Mouse (Mus musculus): Measurements from ENCODE around the gene Etfbkmt. TPM values are rescaled to one million over a fixed set of nuclear protein-coding genes. Genes with fewer than 3 reads are reported as not detected.
"Not testable (repeated sequence)": the region's sequence is repeated elsewhere in the genome, so short reads cannot be mapped to it uniquely, and the experiment has no call there.

Gene Etfbkmt
- polyA plus RNA-seq, 1 experiment from 2014 or later: 17.3 TPM

GRCm38 (mm10) chr6:149141393-149142173, 1.9 kb downstream of the Etfbkmt start:
- H3K27ac ChIP-seq (ENCODE audit: low read length): peak overlapping the region; percentile 77
- peaks cover 5% of the 10 kb centered on the region; the same call in 1 of the 2 replicates for H3K4me1 ChIP-seq (replicated peaks; ENCODE audit: control insufficient read depth, insufficient read depth, low read length)
- ATAC-seq (ENCODE audit: low read depth): peak; percentile 98
- peak overlapping the region; percentile 66 for H3K4me2 ChIP-seq (ENCODE audit: low read depth, low read length)
- peak overlapping the region; percentile 79 for H3K9ac ChIP-seq (ENCODE audit: low read length)
- WGBS: 2% methylated on average over 36 of the region's 36 CpGs
- H3K36me3 ChIP-seq (ENCODE audit: control insufficient read depth, insufficient read depth, low read length): peaks cover 10% of the 10 kb centered on the region; the same call in 1 of the 2 replicates
- H3K27me3 ChIP-seq (ENCODE audit: control insufficient read depth, insufficient read depth, low read depth, low read length): no peaks in the 10 kb centered on the region
- H3K4me3 ChIP-seq (ENCODE audit: low read length): peak overlapping the region; percentile 67
- no peaks in the 10 kb centered on the region for H3K9me3 ChIP-seq (ENCODE audit: control insufficient read depth, low read length)

GRCm38 (mm10) chr6:149145143-149145542, 5.5 kb downstream of the Etfbkmt start:
- Histone ChIP-seq H3K9me3 (ENCODE audit: control insufficient read depth, low read length) (no peaks in the 10 kb centered on the region), H3K9ac (ENCODE audit: low read length) (no peak overlapping the region), H3K27me3 (ENCODE audit: control insufficient read depth, insufficient read depth, low read depth, low read length) (no peaks in the 10 kb centered on the region), H3K4me1 (replicated peaks; ENCODE audit: control insufficient read depth, insufficient read depth, low read length) (peaks cover 5% of the 10 kb centered on the region; the same call in 1 of the 2 replicates), H3K4me3 (ENCODE audit: low read length) (no peak overlapping the region), H3K4me2 (ENCODE audit: low read depth, low read length) (no peak overlapping the region), H3K36me3 (ENCODE audit: control insufficient read depth, insufficient read depth, low read length) (peaks cover 10% of the 10 kb centered on the region; the same call in 1 of the 2 replicates), H3K27ac (ENCODE audit: low read length) (no peak overlapping the region)
- WGBS: 90% methylated on average over 1 of the region's 1 CpGs
- no peak for ATAC-seq (ENCODE audit: low read depth)

DNA sequence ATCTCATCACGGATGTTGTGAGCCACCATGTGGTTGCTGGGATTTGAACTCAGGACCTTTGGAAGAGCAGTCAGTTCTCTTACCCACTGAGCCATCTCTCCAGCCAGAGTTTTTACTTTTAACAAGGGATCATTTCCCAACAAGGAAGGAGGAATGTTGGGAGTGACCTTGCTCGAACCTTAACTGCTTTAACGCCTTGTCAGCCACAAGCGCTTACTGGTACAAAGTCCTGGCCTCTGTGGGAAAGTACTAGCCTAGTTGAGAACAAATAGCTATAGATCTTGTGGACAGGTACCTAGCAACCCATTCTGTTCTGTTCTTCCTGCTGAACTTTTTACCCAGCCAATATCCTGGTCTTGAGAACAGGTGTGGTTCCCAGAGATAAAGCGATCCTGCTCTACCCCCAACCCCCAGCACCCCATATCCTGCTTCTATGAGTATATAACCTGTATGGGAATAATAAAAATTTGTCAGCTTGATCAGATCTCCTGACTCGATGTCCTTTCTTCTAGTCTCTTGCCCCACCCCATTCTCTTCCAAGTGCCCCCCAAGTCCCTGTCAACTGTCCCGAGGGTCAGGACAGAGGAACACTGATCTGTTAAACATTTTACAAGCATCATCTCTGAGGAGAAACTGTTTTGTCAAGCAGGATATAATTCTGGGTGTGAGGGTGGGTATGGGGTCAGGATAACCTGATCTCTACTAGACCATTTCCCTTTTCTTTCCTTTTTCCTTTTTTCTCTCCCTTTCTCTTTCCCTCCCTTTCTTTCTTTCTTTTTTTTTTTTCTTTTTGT, 9.0 kb downstream of the Etfbkmt start:
- WGBS: 61% methylated on average over 7 of the region's 7 CpGs
- no peak overlapping the region for H3K4me3 ChIP-seq (ENCODE audit: low read length)
- peaks cover 15% of the 10 kb centered on the region; the same call in 1 of the 2 replicates for H3K36me3 ChIP-seq (ENCODE audit: control insufficient read depth, insufficient read depth, low read length)
- H3K9ac ChIP-seq (ENCODE audit: low read length): no peak overlapping the region
- H3K27me3 ChIP-seq (ENCODE audit: control insufficient read depth, insufficient read depth, low read depth, low read length): no peaks in the 10 kb centered on the region
- no peaks in the 10 kb centered on the region for H3K9me3 ChIP-seq (ENCODE audit: control insufficient read depth, low read length)
- ATAC-seq (ENCODE audit: low read depth): no peak
- no peaks in the 10 kb centered on the region for H3K4me1 ChIP-seq (replicated peaks; ENCODE audit: control insufficient read depth, insufficient read depth, low read length)
- no peak overlapping the region for H3K27ac ChIP-seq (ENCODE audit: low read length)
- H3K4me2 ChIP-seq (ENCODE audit: low read depth, low read length): no peak overlapping the region

DNA sequence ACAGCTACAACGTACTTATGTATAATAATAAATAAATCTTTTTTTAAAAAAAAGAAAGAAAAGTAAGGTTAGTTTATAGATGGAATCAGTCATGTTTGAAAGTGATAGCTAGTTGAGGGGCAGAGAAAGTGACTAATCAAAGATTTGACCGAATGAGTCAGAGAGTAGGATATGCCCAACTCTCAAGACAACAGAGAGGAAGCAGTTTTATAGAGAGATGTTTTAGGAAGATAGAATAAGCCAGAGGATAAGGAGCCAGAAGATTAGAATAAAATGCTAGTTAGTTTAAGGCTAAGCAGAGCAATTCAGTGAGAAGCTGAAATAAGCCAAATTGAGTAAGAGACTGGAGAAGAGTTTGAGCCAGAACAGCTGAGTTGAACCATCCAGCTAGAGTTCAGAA, 12.5 kb downstream of the Etfbkmt start:
- Histone ChIP-seq H3K4me3 (ENCODE audit: low read length) (no peak overlapping the region), H3K27ac (ENCODE audit: low read length) (no peak overlapping the region), H3K4me2 (ENCODE audit: low read depth, low read length) (no peak overlapping the region), H3K27me3 (ENCODE audit: control insufficient read depth, insufficient read depth, low read depth, low read length) (no peaks in the 10 kb centered on the region), H3K9me3 (ENCODE audit: control insufficient read depth, low read length) (no peaks in the 10 kb centered on the region), H3K36me3 (ENCODE audit: control insufficient read depth, insufficient read depth, low read length) (peaks cover 13% of the 10 kb centered on the region), H3K9ac (ENCODE audit: low read length) (no peak overlapping the region), H3K4me1 (replicated peaks; ENCODE audit: control insufficient read depth, insufficient read depth, low read length) (peaks cover 13% of the 10 kb centered on the region)
- ATAC-seq (ENCODE audit: low read depth): no peak
- 84% methylated on average over 2 of the region's 2 CpGs for WGBS

GRCm38 (mm10) chr6:149153473-149154115, 13.9 kb downstream of the Etfbkmt start:
- ATAC-seq (ENCODE audit: low read depth): peak; percentile 52; the same call in 1 of the 2 replicates
- Histone ChIP-seq H3K4me2 (ENCODE audit: low read depth, low read length) (no peak overlapping the region), H3K4me1 (replicated peaks; ENCODE audit: control insufficient read depth, insufficient read depth, low read length) (peaks cover 13% of the 10 kb centered on the region), H3K4me3 (ENCODE audit: low read length) (no peak overlapping the region), H3K9me3 (ENCODE audit: control insufficient read depth, low read length) (no peaks in the 10 kb centered on the region), H3K27me3 (ENCODE audit: control insufficient read depth, insufficient read depth, low read depth, low read length) (no peaks in the 10 kb centered on the region), H3K27ac (ENCODE audit: low read length) (peak overlapping the region; percentile 15), H3K9ac (ENCODE audit: low read length) (no peak overlapping the region), H3K36me3 (ENCODE audit: control insufficient read depth, insufficient read depth, low read length) (peaks cover 16% of the 10 kb centered on the region)
- WGBS: 29% methylated on average over 6 of the region's 6 CpGs

- H3K36me3 ChIP-seq (ENCODE audit: control insufficient read depth, insufficient read depth, low read length): peaks cover 19% of the 10 kb centered on the region
- 12% methylated on average over 8 of the region's 8 CpGs for WGBS
- H3K4me3 ChIP-seq (ENCODE audit: low read length): no peak overlapping the region
- no peaks in the 10 kb centered on the region for H3K27me3 ChIP-seq (ENCODE audit: control insufficient read depth, insufficient read depth, low read depth, low read length)
- H3K4me2 ChIP-seq (ENCODE audit: low read depth, low read length): no peak overlapping the region
- no peak overlapping the region for H3K9ac ChIP-seq (ENCODE audit: low read length)
- ATAC-seq (ENCODE audit: low read depth): peak; percentile 43; the same call in 1 of the 2 replicates
- no peaks in the 10 kb centered on the region for H3K9me3 ChIP-seq (ENCODE audit: control insufficient read depth, low read length)
- H3K4me1 ChIP-seq (replicated peaks; ENCODE audit: control insufficient read depth, insufficient read depth, low read length): peaks cover 13% of the 10 kb centered on the region
- H3K27ac ChIP-seq (ENCODE audit: low read length): peak overlapping the region; percentile 32
Observed at GRCm38 (mm10) chr6:149154116-149155030, 14.7 kb downstream of the Etfbkmt start.

DNA sequence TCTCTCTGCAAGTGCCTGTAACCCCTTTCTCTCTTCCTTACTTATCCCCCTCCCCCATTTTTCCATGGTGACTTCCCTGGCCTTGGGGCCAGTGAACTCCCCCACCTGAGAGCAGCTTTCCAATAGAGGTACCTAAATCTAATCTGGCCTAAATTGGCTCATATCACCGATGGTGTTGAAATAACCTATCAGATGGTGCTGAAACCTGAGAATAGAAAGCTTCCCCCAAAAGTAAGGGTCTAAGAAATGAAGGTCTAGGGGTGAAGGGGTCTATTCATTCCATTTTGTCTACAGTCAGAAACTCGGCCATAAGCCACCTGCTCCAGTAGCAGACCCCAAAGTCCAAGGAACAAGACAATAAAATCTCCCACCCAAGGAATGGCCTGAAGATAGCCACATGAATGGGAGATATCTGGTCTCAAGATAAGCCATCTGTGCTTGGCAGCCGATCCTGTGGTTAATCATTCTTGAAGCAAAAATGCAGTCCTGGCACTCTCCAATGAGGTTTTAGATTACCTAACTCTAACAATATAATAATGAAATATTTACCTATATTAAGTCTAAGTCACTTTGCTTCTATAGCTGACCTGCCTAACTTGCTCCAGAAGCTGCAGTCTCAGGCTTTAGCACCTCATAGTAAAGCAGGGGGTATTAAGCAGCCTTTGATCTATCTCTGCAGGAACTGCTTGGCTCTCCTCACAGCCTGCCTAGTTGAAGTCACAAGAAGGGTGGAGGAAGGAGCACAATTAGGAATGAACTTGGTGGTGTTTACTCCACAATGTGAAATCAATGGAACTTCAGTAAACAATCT, 15.6 kb downstream of the Etfbkmt start:
- Histone ChIP-seq H3K4me3 (ENCODE audit: low read length) (no peak overlapping the region), H3K27me3 (ENCODE audit: control insufficient read depth, insufficient read depth, low read depth, low read length) (no peaks in the 10 kb centered on the region), H3K4me2 (ENCODE audit: low read depth, low read length) (no peak overlapping the region), H3K36me3 (ENCODE audit: control insufficient read depth, insufficient read depth, low read length) (peaks cover 19% of the 10 kb centered on the region), H3K9ac (ENCODE audit: low read length) (no peak overlapping the region), H3K4me1 (replicated peaks; ENCODE audit: control insufficient read depth, insufficient read depth, low read length) (peaks cover 13% of the 10 kb centered on the region), H3K27ac (ENCODE audit: low read length) (no peak overlapping the region), H3K9me3 (ENCODE audit: control insufficient read depth, low read length) (no peaks in the 10 kb centered on the region)
- WGBS: 25% methylated on average over 3 of the region's 3 CpGs
- no peak for ATAC-seq (ENCODE audit: low read depth)

GRCm38 (mm10) chr6:149167038-149167437, 27.4 kb downstream of the Etfbkmt start:
- H3K27ac ChIP-seq (ENCODE audit: low read length); H3K4me3 ChIP-seq (ENCODE audit: low read length): not testable (repeated sequence)
- peak; percentile 49; the same call in 1 of the 2 replicates for ATAC-seq (ENCODE audit: low read depth)

More at GRCm38 (mm10) chr6:149167038-149167437, 27.4 kb downstream of the Etfbkmt start:
- 36% methylated on average over 3 of the region's 4 CpGs for WGBS
- not testable (repeated sequence) for H3K9me3 ChIP-seq (ENCODE audit: control insufficient read depth, low read length); H3K9ac ChIP-seq (ENCODE audit: low read length); H3K4me1 ChIP-seq (replicated peaks; ENCODE audit: control insufficient read depth, insufficient read depth, low read length); H3K4me2 ChIP-seq (ENCODE audit: low read depth, low read length); H3K27me3 ChIP-seq (ENCODE audit: control insufficient read depth, insufficient read depth, low read depth, low read length)
- peaks cover 21% of the 10 kb centered on the region for H3K36me3 ChIP-seq (ENCODE audit: control insufficient read depth, insufficient read depth, low read length)

Measured in lung, embryonic 16.5 days (tissue).